Mouse (Mus musculus): ENCODE measurements around the gene Nup85. TPM values are rescaled to one million over a fixed set of nuclear protein-coding genes. Genes with fewer than 3 reads are reported as not detected.
A peak's percentile ranks its signal among the peaks of the same experiment; 100 is the strongest.
"Not testable (repeated sequence)": the region's sequence is repeated elsewhere in the genome, so short reads cannot be mapped to it uniquely, and the experiment has no call there.

The Nup85 gene
- total RNA-seq (2021), result 10 to 100 TPM; 68.9 to 73.6 TPM
- long read RNA-seq, experiment 1, transcript Nup85-201 (19 exons, 2,230 nt), result major isoform, 18 of 31 reads
- long read RNA-seq, experiment 1, partial matches to known transcripts, result 6 of 31 reads
- long read RNA-seq, experiment 1, other reads (novel, unspliced or antisense), result 7 of 31 reads
- long read RNA-seq, experiment 2, transcript Nup85-201 (19 exons, 2,230 nt), result major isoform, 47 of 72 reads
- long read RNA-seq, experiment 2, partial matches to known transcripts, result 8 of 72 reads
- long read RNA-seq, experiment 2, other reads (novel, unspliced or antisense), result 14 of 72 reads

DNA sequence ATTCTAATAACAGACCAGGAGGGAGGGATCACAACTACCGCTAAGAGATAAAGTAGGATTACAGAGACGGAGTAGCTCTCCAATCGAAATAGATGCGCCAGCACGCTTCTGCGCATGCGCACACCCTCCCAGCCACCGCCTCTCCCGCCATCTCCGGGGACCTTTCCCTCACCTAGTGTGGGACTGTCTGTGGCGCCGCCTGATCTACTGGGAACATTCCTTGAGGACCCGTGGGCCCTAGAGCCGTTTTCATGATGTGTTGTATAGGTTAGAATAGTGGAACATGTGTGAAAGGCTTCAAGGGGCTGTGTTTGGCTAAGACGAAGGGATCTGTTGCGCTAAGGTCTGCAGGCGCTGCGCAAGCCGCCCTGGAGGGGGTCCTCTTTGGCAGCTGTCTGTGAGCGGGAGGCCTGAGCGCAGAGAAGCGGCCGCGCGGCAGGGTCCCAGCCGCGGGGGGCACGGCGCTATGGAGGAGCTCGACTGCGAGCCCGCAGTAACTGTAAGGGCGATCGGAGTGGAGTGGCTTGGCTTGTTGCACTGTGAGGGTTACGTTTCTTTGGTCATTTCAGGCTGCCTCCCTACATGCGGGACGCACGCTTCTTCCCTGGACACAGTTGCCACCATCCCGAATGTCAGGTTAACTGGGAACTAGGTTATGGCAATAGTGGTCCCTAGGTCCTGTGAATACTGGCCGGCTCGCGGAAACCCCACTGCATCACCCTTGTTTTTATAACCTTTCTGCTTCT is at the start of gene Nup85:
Gene Nup85 (plus strand): TSS at position 371 of the 746 bp plus-strand sequence.
- peak; percentile 94 to 97 for DNase-seq (ENCODE audit: low spot score in 2 of 2)

- DNase-seq (ENCODE audit: low spot score in 2 of 2), result no peak
These were observed 49.2 kb upstream of the Nup85 start for GRCm38 (mm10) chr11:115515021-115515420.

DNA sequence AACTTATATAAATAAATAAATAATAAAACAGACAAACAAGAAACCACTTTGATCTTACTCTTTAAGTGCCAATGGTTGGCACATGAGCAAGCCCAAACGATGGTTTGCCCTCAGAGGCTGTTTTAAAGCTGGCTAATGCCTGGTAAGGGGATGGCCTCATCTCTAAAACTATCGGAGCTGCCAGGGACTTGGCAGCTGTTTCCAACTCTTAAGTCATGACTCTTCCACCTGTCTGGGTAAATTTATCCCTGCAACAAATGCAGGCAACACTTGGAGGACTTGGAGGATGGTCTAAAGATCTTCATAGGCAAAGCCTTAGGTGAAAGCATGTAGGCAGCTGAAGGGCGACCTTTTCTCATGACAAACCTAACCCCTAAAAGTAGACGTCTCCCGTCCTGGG is 47.3 kb upstream of the Nup85 start:
- DNase-seq (ENCODE audit: low spot score in 2 of 2), result no peak

GRCm38 (mm10) chr11:115518693-115519092 is 45.5 kb upstream of the Nup85 start:
- DNase-seq (ENCODE audit: low spot score in 2 of 2), result no peak

GRCm38 (mm10) chr11:115519581-115519980 is 44.7 kb upstream of the Nup85 start:
- no peak for DNase-seq (ENCODE audit: low spot score in 2 of 2)

DNA sequence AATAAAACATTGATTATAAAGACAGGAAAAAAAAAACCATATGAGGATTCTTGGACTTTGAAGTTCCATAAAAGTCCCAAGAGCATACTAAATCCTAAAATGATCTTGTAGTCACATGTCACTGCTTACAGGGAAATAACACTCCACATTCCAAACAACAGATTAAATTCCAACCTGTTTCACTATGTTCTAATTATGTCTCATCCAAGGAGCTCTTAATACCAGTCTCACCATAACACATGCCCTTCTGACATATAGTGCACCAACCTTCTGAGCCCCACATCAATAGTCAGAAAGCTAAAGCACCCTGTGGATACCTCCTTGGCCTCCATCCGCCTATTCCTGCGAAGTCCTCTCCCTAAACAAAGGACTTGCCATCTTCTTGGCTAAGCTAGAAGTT is 44.0 kb upstream of the Nup85 start:
- DNase-seq (ENCODE audit: low spot score in 2 of 2), result no peak

DNA sequence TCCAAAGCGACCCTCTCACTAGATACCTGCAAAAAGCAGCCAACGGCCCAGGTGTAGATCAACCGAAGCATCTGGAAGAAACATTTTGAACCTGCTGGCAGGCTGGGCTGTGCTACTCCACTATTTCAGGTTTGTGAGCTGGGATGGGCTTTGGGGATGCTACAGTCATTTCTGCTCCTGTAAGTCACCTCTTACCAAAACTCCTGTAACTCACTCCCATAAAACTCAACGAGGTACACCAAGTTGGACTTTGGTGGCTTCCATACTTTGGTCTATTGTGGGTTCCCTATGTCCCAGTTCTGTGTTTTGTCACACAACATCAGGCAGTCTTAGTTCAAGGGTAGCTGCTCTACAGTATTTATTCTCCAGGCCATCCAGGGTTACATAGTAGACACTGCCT is 43.2 kb upstream of the Nup85 start:
- DNase-seq (ENCODE audit: low spot score in 2 of 2), result no peak

GRCm38 (mm10) chr11:115522238-115522637 is 42.0 kb upstream of the Nup85 start:
- DNase-seq (ENCODE audit: low spot score in 2 of 2), result no peak

- DNase-seq (ENCODE audit: low spot score in 2 of 2), result no peak
These were observed 41.5 kb upstream of the Nup85 start for GRCm38 (mm10) chr11:115522703-115523102.

DNA sequence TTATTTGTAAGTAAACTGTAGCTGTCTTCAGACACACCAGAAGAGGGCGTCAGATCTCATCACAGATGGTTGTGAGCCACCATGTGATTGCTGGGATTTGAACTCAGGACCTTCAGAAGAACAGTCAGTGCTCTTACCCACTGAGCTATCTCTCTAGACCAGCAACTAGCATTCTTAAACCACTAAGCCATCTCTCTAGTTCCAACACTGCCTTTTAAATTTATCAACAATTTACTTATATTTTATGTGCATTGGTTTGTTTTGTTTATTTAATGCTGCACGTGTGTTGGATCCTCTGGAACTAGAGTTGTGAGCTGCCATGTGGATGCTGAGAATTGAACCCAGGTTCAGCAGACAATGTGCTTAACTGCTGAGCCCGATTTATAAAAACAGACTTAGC is 37.8 kb upstream of the Nup85 start:
- DNase-seq (ENCODE audit: low spot score in 2 of 2), result not testable (repeated sequence)

GRCm38 (mm10) chr11:115534759-115535371 is 29.4 kb upstream of the Nup85 start:
- no peak for DNase-seq (ENCODE audit: low spot score in 2 of 2)

DNA sequence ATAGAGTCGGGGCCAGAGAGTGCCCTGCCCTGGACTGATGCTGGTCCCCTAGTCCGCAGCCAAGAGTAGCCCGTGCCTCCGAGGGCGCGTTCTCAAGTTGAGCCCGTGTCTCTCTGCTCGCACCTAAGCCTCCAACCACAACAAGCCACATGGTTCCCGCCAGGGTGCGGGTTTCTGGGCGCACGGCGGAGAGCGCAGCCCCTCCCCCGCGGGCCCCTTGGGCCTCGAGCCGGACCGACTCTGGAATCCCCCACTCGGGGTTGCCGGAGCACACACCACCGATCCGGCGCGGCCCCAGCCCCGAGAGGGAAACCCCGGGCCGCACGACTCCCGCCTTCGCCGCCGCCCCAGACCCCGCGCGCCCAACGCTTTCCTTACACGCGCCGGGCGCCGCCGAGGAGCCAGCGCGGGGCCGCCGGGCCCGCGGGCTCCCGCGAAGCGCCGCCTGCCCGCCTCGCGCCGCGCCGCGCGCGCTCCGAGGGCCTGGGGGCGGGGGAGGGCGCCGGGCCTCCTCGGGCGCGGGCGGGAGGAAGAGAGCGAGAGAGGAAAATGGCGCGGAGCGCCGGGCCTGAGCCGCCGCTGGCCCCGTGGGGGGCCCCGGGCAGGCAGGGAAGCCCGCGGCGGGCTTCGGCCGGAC is 28.7 kb upstream of the Nup85 start:
- DNase-seq (ENCODE audit: low spot score in 2 of 2), result peak; percentile 40 to 57

GRCm38 (mm10) chr11:115536038-115536681 is 28.1 kb upstream of the Nup85 start, which contains the start of gene Sumo2:
Gene Sumo2, minus strand, starts transcription at chr11:115536276.
- peak; percentile 98 to 99 for DNase-seq (ENCODE audit: low spot score in 2 of 2)

- no peak for DNase-seq (ENCODE audit: low spot score in 2 of 2)
These were observed 27.2 kb upstream of the Nup85 start for GRCm38 (mm10) chr11:115536856-115537568.

DNA sequence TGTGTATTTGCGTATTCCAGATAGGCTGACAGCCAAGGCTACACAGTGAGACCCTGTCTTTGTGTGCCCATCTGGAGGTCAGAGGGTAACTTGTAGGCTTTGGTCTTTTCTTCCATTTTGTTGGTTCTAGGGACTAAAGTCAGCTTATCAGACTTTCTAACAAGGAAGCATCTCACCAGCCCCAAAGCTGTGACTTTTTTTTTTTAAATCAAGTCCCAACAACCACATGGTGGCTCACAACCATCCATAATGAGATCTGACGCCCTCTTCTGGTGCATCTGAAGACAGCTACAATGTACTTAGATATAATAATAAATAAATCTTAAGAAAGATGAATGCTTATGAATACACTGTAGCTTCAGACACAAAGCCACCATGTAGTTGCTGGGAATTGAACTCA is 26.2 kb upstream of the Nup85 start:
- no peak for DNase-seq (ENCODE audit: low spot score in 2 of 2)

DNA sequence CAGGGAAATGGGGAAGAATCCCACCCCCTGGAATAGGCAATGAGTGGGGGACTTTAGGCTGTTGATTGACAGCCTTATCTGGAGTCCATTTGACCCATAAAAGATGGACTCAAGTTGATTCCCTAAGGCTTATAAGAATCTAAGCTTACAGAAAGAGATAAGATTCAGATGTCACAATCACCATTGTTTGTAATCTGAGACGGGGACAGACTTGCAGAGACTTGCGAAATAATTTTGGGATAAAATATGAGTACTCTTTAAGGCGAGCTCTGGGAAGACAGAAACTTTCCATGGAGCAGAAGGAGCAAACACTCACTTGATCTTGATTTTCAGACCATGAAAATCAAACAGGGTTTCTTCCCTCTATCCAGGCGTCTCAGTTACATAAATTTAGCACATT is 20.7 kb upstream of the Nup85 start:
- DNase-seq (ENCODE audit: low spot score in 2 of 2), result no peak

DNA sequence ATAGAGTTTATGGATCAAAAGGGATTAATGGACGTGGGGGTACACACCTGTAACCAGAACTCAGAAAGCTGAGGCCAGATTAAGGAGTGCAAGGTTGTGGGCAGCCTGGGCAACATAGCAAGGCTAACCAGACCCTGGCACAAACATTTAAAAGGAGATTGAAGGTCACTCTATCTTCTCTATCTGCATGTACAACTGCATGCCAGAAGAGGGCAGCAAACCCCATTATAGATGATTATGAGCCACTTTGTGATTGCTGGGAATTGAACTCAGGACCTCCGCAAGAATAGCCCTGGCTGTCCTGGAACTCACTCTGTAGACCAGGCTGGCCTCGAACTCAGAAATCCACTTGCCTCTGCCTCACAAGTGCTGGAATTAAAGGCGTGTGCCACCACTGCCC is 11.5 kb upstream of the Nup85 start:
- DNase-seq (ENCODE audit: low spot score in 2 of 2), result no peak

GRCm38 (mm10) chr11:115555717-115556116 is 8.5 kb upstream of the Nup85 start:
- no peak for DNase-seq (ENCODE audit: low spot score in 2 of 2)

DNA sequence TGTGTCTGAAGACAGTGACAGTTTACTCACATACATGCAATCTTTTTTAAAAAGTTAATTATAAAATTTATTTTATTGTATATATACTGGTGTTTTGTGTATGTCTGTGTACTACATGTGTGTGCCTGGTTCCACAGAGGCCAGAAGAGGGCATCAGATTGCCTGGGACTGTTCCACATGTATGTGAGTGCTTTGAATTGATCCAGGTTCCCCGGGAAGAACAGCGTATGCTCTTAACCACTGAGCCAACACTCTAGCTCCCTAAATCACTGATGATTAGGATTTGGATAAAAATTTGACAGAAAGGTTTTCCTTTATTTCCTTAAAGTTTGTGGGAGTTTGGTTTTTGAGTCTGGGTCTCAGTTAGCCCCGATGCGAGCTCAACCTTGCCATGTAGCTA is 828 bp upstream of the Nup85 start:
- DNase-seq (ENCODE audit: low spot score in 2 of 2), result no peak

GRCm38 (mm10) chr11:115564961-115565360 is 727 bp downstream of the Nup85 start:
- DNase-seq (ENCODE audit: low spot score in 2 of 2), result no peak

DNA sequence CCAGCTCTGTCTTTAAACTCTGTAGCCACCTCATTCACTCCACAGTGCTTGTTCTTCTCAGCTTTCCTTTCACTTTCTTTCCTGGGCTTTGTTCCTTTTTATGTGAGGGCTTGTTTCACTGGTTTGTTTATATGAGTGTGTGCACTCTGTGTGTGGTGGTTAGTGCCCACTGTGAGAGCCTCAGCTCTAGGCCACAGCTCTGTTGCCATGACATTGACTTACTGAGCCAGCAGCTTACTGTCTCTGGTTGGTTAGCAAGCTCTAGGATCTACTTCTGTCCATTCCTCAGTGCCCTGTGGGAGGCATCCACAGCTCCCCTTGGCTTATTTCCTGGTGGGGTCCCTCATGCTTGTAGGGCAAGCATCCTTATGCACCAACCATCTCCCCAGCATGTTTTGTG is 14.8 kb downstream of the Nup85 start:
- DNase-seq (ENCODE audit: low spot score in 2 of 2), result no peak
